Mouse (Mus musculus) spleen, embryonic (tissue): Measurements from ENCODE around the gene Mcm2.

Source experiments
- CTCF ChIA-PET: fragments of 350-600 bp; sonication (Branson Sonifier 250); formaldehyde crosslinking; loops from one replicate; lab custom pipeline; 2022; lab: Charles Lee

Mcm2 gene

DNA sequence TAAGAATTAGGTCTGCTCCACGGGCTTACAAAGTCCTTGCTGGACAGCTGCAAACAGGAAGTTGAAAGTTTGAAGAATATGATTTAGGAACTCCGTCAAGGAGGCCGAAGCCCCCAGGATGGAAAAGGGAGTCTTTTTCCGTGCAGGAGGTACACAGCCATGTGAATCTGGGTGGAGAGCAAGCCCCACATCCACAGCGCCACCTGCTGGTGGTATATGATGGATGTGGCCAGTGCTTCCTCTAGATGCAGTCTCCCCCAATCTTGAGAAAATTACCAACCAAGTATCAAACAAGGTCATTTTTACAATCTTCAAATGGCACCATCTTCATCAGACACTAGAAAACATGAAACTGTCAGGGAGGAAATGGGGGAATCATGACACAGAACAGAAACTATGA is 5.0 kb downstream of the Mcm2 start:
- CTCF ChIA-PET, result no interaction called here

DNA sequence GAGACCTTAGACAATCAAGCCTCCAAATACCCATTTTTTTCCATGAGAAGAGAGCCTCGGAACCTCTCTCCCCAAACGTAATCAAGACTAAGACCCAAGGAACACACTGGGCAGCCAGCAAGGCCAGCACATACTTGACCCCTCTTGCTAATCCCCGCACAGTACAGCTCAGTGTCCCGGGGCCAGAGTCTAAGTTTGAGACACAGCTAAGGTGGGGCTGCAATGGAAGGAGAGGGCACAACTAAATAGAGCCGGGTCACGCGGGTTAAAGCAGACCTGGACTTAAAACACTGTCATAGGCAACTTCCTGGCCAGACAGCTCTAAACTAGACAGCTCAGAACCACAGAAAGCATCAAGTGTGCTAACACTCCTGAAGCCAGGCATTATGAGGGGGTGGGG is 7.7 kb downstream of the Mcm2 start:
- CTCF ChIA-PET, result no interaction called here

- CTCF ChIA-PET, result no interaction called here
These were observed 9.1 kb downstream of the Mcm2 start for GRCm38 (mm10) chr6:88889410-88890042.

- CTCF ChIA-PET, result no interaction called here
These were observed 12.1 kb downstream of the Mcm2 start for GRCm38 (mm10) chr6:88886417-88886967.

- CTCF ChIA-PET, result no interaction called here
These were observed 12.8 kb downstream of the Mcm2 start for GRCm38 (mm10) chr6:88885644-88886416.

GRCm38 (mm10) chr6:88884690-88885089 is 13.9 kb downstream of the Mcm2 start:
- CTCF ChIA-PET, result interaction anchor here (0.8 kb wide), 1 partner anchor 22 kb away, joined by 3 read pairs; no protein-coding TSS in a partner anchor

DNA sequence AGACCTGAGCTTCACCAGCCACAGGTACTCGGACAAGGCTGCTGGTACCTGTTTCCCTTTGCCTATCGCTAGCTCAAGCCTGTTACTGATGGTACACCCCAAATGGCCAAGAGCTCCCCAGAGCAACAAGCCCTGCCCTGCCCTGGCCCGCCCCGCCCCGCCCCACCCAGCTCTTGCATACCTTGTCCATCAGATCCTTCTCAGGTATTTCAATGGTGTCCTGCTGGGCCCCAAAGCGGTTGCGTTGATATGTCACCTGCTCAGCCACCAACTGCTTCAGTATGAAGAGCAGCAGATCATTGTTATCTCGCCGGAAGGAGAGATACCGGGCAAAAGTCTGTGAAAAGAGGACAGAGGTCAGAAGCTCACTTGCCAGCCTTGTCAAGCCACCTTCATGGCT is 14.4 kb downstream of the Mcm2 start:
- CTCF ChIA-PET, result interaction anchor here (0.8 kb wide), 1 partner anchor 22 kb away, joined by 3 read pairs; no protein-coding TSS in a partner anchor

- CTCF ChIA-PET, result interaction anchor here (0.6 kb wide), 1 partner anchor 1517 kb away, joined by 4 read pairs; no protein-coding TSS in a partner anchor
These were observed 17.2 kb downstream of the Mcm2 start for GRCm38 (mm10) chr6:88881334-88881733.

GRCm38 (mm10) chr6:88879471-88879870 is 19.1 kb downstream of the Mcm2 start:
- CTCF ChIA-PET, result no interaction called here

GRCm38 (mm10) chr6:88874868-88875508 is 23.6 kb downstream of the Mcm2 start, which contains the start of gene Podxl2:
Podxl2 (minus strand) TSS chr6:88875044.
- CTCF ChIA-PET, result no interaction called here

DNA sequence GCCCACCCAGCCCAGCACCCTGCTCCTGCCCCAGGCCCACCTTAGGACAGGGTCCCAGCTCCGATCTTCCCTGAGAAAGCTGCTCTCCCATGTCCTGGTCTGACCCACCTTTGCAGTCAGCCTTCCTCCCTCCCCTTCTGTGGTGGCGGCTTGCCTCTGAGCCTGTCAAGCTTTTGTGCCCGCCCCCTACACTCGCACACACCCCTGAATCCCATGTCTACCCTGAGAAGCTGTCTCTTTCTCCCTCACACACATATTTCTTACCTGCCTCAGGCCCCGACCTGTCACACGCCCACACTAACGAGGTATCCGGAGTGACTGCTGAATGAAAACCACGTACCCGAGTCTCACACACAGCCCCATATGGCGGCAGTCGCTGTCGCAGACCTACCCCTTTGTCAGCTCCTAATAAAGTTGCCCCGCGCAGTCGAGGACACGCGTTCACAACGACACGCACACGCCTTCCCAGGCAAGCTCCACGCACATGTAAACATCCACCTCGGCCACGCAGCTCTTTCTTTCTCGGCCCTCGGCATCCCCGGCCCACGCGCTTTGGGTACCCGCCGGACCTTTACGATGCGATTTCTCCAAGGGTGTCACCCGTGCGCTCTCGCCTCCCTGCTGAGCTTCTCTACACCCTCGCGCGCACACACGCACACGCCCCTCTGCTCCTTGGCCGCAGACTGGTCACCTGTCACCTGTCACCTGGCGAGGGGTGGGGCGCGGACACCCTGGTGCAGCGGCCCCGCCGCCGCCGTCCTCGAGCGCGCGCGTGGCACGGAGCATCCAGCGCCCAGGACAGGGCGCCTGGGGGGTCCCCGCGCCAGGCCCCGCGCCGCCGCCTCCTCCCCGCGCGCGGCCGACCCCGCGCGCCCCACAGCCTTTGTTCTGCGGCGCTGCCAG is 24.4 kb downstream of the Mcm2 start:
- CTCF ChIA-PET, result no interaction called here

DNA sequence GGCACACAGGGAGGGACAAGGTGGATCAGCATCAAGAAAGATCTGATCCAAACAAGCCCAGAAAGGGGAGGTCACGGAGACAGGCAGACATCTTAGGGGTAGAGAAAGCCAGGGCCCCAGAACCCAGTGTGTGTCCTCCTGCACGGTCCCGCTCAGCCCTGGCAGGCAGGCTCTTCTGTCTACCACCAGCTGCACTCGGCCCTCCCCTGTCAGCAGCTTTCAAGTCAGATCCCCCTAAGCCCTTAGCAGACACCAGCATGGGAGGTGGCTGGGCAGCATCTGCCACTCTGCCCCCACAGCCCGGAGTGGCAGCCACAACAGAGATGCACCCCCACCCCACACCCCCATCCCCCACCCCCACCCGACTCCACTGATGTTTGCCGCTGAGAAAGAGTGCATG is 25.8 kb downstream of the Mcm2 start:
- CTCF ChIA-PET, result no interaction called here

DNA sequence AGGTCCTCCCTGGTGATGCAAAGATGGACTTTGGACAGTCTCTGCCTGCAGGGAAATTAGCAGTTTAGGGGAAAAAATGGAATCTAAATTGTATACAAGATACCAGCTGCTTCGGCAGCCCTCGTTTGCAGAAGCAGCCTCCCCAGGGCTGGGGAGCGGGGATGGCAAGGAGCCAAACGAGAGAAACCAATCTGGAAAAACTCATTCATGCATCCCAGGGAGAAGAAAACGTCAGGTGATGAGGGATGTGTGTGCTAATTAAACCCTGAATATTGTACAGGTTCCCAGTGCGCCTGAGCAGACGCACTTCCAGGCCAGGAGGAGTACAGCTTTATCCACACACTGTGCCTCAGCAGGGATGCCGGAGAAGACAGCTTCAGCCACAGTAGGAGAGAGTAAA is 27.0 kb downstream of the Mcm2 start:
- CTCF ChIA-PET, result no interaction called here

- CTCF ChIA-PET, result no interaction called here
These were observed 28.0 kb downstream of the Mcm2 start for GRCm38 (mm10) chr6:88870594-88870993.

- CTCF ChIA-PET, result no interaction called here
These were observed 29.1 kb downstream of the Mcm2 start for GRCm38 (mm10) chr6:88869459-88869858.

DNA sequence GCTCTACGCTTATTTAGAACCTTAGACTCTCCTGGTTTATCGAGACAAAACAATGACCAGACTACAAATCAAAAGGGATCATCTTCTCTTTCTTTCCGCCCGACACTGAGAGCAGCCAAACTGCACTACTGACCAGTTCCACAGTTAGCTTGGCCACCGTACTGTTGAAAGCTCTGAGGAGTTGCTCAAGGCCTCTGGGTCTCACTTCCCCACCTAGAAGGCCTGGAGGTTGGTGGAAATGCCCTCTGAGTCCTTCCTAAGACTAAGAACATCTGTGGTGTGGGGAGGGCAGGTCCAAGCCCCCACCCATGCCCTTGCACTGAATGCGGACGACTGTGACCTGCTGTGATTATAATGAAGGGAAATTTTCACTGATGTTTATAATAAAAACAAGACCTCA is 32.9 kb downstream of the Mcm2 start:
- CTCF ChIA-PET, result no interaction called here

- CTCF ChIA-PET, result no interaction called here
These were observed 37.7 kb downstream of the Mcm2 start for GRCm38 (mm10) chr6:88860914-88861313.

GRCm38 (mm10) chr6:88858341-88858740 is 40.2 kb downstream of the Mcm2 start:
- CTCF ChIA-PET, result no interaction called here

- CTCF ChIA-PET, result no interaction called here
These were observed 40.8 kb downstream of the Mcm2 start for GRCm38 (mm10) chr6:88857830-88858229.

GRCm38 (mm10) chr6:88857249-88857648 is 41.3 kb downstream of the Mcm2 start:
- CTCF ChIA-PET, result no interaction called here

- CTCF ChIA-PET, result no interaction called here
These were observed 42.9 kb downstream of the Mcm2 start for GRCm38 (mm10) chr6:88855636-88856035.
